Mouse (Mus musculus) forebrain, embryonic 11.5 days (tissue): Measurements from ENCODE around the gene Nos2. TPM values are rescaled to one million over a fixed set of nuclear protein-coding genes. Genes with fewer than 3 reads are reported as not detected.
"Not testable (repeated sequence)": the region's sequence is repeated elsewhere in the genome, so short reads cannot be mapped to it uniquely, and the experiment has no call there.

Experiments
- ATAC-seq: fragments of 200-750 bp; cut with Nextera tagmentation; replicated peaks from 2 replicates; pipeline ENCODE4 v1.8.0; 2017; ENCODE audit warnings: moderate TSS enrichment; ENCODE audit not compliant: low FRiP score
- DNase-seq: peaks from one replicate; pipeline ENCODE4 v3.0.0-alpha.2; 2017; ENCODE audit warnings: low spot score
- H3K27ac ChIP-seq: fragments of 300-500 bp; sonication (generic); 2 replicates; pipeline ENCODE4 v1.5.1; 2014; ENCODE audit warnings: low read depth, low read length
- H3K27me3 ChIP-seq: fragments of 300-500 bp; sonication (generic); 2 replicates; pipeline ENCODE4 v1.6.1; 2014; ENCODE audit warnings: mild to moderate bottlenecking, low read length, mixed read lengths; ENCODE audit not compliant: control insufficient read depth, insufficient read depth
- H3K36me3 ChIP-seq: fragments of 300-500 bp; sonication (generic); 2 replicates; pipeline ENCODE4 v1.6.1; 2014; ENCODE audit warnings: mild to moderate bottlenecking, low read length, moderate library complexity, mixed read lengths; ENCODE audit not compliant: control insufficient read depth, insufficient read depth
- H3K4me1 ChIP-seq: fragments of 300-500 bp; sonication (generic); replicated peaks from 2 replicates; pipeline ENCODE4 v1.6.1; 2014; ENCODE audit warnings: low read length, mixed read lengths; ENCODE audit not compliant: control insufficient read depth, insufficient read depth
- H3K4me2 ChIP-seq: fragments of 300-500 bp; sonication (generic); 2 replicates; pipeline ENCODE4 v1.6.1; 2014; ENCODE audit warnings: low read depth, mild to moderate bottlenecking, low read length, moderate library complexity, mixed read lengths; ENCODE audit not compliant: severe bottlenecking
- H3K4me3 ChIP-seq: fragments of 300-500 bp; sonication (generic); 2 replicates; pipeline ENCODE4 v1.5.1; 2014; ENCODE audit warnings: low read depth, low read length
- H3K9ac ChIP-seq: fragments of 300-500 bp; sonication (generic); 2 replicates; pipeline ENCODE4 v1.6.1; 2014; ENCODE audit warnings: low read length
- H3K9me3 ChIP-seq: fragments of 300-500 bp; sonication (generic); 2 replicates; pipeline ENCODE4 v1.6.1; 2016; ENCODE audit warnings: low read length, mixed read lengths; ENCODE audit not compliant: control insufficient read depth
- WGBS: fragments of 180-500 bp; shearing (Covaris S2); extraction: QIAGEN DNeasy Blood & Tissue Kit; methylation state at CpG from one replicate; pipeline ENCODE4 v1.1.7; 2014; 5-methylcytosine and 5-hydroxymethylcytosine counted together
- polyA plus RNA-seq: library from polyadenylated mRNA; unstranded; fragments of >200 nt; fragmentation: Nextera tagmentation; extraction: Ambion mirVana; gene quantifications from 2 replicates; pipeline ENCODE4 v1.2.1, GENCODE M21; 2014

Nos2 gene
- polyA plus RNA-seq, 1 experiment from 2014 or later = 0.88 TPM

GRCm38 (mm10) chr11:78980083-78980634, 59.6 kb downstream of the Nos2 start:
- Histone ChIP-seq H3K4me3 (no peak overlapping the region), H3K27me3 (no peaks in the 10 kb centered on the region), H3K9ac (no peak overlapping the region), H3K27ac (no peak overlapping the region), H3K4me1 (no peaks in the 10 kb centered on the region), H3K9me3 (no peaks in the 10 kb centered on the region), H3K4me2 (no peak overlapping the region), H3K36me3 (no peaks in the 10 kb centered on the region)
- ATAC-seq = no peak
- WGBS = 86% methylated on average over 4 of the region's 4 CpGs
- DNase-seq = no peak

- Histone ChIP-seq H3K9ac (no peak overlapping the region), H3K27me3 (no peaks in the 10 kb centered on the region), H3K36me3 (no peaks in the 10 kb centered on the region), H3K4me1 (no peaks in the 10 kb centered on the region), H3K27ac (no peak overlapping the region), H3K4me2 (no peak overlapping the region), H3K4me3 (no peak overlapping the region), H3K9me3 (no peaks in the 10 kb centered on the region)
- no peak for ATAC-seq
- 76% methylated on average over 2 of the region's 2 CpGs for WGBS
- no peak for DNase-seq
These were observed 61.5 kb downstream of the Nos2 start for GRCm38 (mm10) chr11:78982042-78982441.

GRCm38 (mm10) chr11:78982513-78983291, 62.1 kb downstream of the Nos2 start:
- Histone ChIP-seq H3K36me3 (no peaks in the 10 kb centered on the region), H3K27me3 (no peaks in the 10 kb centered on the region), H3K9me3 (no peaks in the 10 kb centered on the region), H3K9ac (no peak overlapping the region), H3K27ac (no peak overlapping the region), H3K4me2 (no peak overlapping the region), H3K4me1 (no peaks in the 10 kb centered on the region), H3K4me3 (no peak overlapping the region)
- no peak for DNase-seq
- WGBS = 90% methylated on average over 12 of the region's 12 CpGs
- no peak for ATAC-seq

- DNase-seq (no peak), ATAC-seq (no peak)
- H3K9ac ChIP-seq = no peak overlapping the region
- WGBS = 81% methylated on average over 7 of the region's 7 CpGs
- H3K4me1 ChIP-seq = no peaks in the 10 kb centered on the region
- H3K4me2 ChIP-seq = no peak overlapping the region
- no peak overlapping the region for H3K4me3 ChIP-seq
- H3K9me3 ChIP-seq = no peaks in the 10 kb centered on the region
- no peaks in the 10 kb centered on the region for H3K27me3 ChIP-seq
- H3K27ac ChIP-seq = no peak overlapping the region
- no peaks in the 10 kb centered on the region for H3K36me3 ChIP-seq
These were observed 63.0 kb downstream of the Nos2 start for GRCm38 (mm10) chr11:78983539-78983938.

- whole genome bisulfite sequencing = 83% methylated on average over 10 of the region's 10 CpGs
- no peaks in the 10 kb centered on the region for H3K4me1 ChIP-seq
- H3K9me3 ChIP-seq = no peaks in the 10 kb centered on the region
- H3K4me3 ChIP-seq = no peak within 1 kb of the TSS
- no peak for DNase-seq
- H3K27me3 ChIP-seq = no peaks in the 10 kb centered on the region
- no peak within 1 kb of the TSS for H3K4me2 ChIP-seq
- no peak within 1 kb of the TSS for H3K9ac ChIP-seq
- ATAC-seq = no peak
- no peak within 1 kb of the TSS for H3K27ac ChIP-seq
- no peaks in the 10 kb centered on the region for H3K36me3 ChIP-seq
These were observed 64.0 kb downstream of the Nos2 start, which contains the start of gene Lgals9 for GRCm38 (mm10) chr11:78984483-78985177. Lgals9 (minus strand) TSS chr11:78984946.

GRCm38 (mm10) chr11:78985505-78985904, 64.9 kb downstream of the Nos2 start:
- Histone ChIP-seq H3K27me3 (no peaks in the 10 kb centered on the region), H3K36me3 (no peaks in the 10 kb centered on the region), H3K4me3 (no peak overlapping the region), H3K27ac (no peak overlapping the region), H3K9me3 (no peaks in the 10 kb centered on the region), H3K4me1 (no peaks in the 10 kb centered on the region), H3K4me2 (no peak overlapping the region), H3K9ac (no peak overlapping the region)
- ATAC-seq (no peak), DNase-seq (no peak)

- no peak for ATAC-seq
- no peak for DNase-seq
- WGBS = 92% methylated on average over 10 of the region's 10 CpGs
These were observed 65.9 kb downstream of the Nos2 start for GRCm38 (mm10) chr11:78986311-78987002.

GRCm38 (mm10) chr11:78989206-78989605, 68.6 kb downstream of the Nos2 start:
- not testable (repeated sequence) for H3K4me2 ChIP-seq, H3K4me1 ChIP-seq, H3K4me3 ChIP-seq, H3K36me3 ChIP-seq, DNase-seq, H3K27ac ChIP-seq, H3K27me3 ChIP-seq, H3K9me3 ChIP-seq, ATAC-seq, H3K9ac ChIP-seq
- 93% methylated on average over 11 of the region's 11 CpGs for WGBS

More at GRCm38 (mm10) chr11:78986311-78987002, 65.9 kb downstream of the Nos2 start:
- Histone ChIP-seq H3K9ac (no peak overlapping the region), H3K27ac (no peak overlapping the region), H3K27me3 (no peaks in the 10 kb centered on the region), H3K9me3 (no peaks in the 10 kb centered on the region), H3K36me3 (no peaks in the 10 kb centered on the region), H3K4me2 (no peak overlapping the region), H3K4me3 (no peak overlapping the region), H3K4me1 (no peaks in the 10 kb centered on the region)
